Mouse (Mus musculus) mesoderm, embryonic 11.5 days (tissue): ENCODE measurements around the gene Art5.

Experiments used
- DNase-seq: peaks from one replicate; pipeline ENCODE4 v3.0.0-alpha.2; 2012; ENCODE audit warnings: low read depth, low spot score

Art5 gene

GRCm38 (mm10) chr7:102109171-102109570, at the start of gene Art5:
TSS of gene Art5 (minus strand) at chr7:102109489.
- DNase-seq, result no peak

GRCm38 (mm10) chr7:102153691-102154090, 44.4 kb upstream of the Art5 start:
- no peak for DNase-seq

- DNase-seq, result no peak
Measured at GRCm38 (mm10) chr7:102137898-102138297, 28.6 kb upstream of the Art5 start.

- peak; percentile 48 for DNase-seq
Measured at GRCm38 (mm10) chr7:102137464-102137863, 28.2 kb upstream of the Art5 start.

- no peak for DNase-seq
Measured at GRCm38 (mm10) chr7:102132395-102132794, 23.1 kb upstream of the Art5 start.

- DNase-seq, result no peak
Measured at GRCm38 (mm10) chr7:102120326-102120725, 11.0 kb upstream of the Art5 start.

- DNase-seq, result no peak
Measured at GRCm38 (mm10) chr7:102117382-102117781, 8.1 kb upstream of the Art5 start.

GRCm38 (mm10) chr7:102116579-102117331, 7.5 kb upstream of the Art5 start, which contains the start of gene Chrna10:
TSS of gene Chrna10 (minus strand) at chr7:102116828.
- DNase-seq, result no peak

GRCm38 (mm10) chr7:102113151-102113729, 4.0 kb upstream of the Art5 start:
- DNase-seq, result no peak

GRCm38 (mm10) chr7:102109746-102110145, 457 bp upstream of the Art5 start:
- no peak for DNase-seq

GRCm38 (mm10) chr7:102108206-102108605, 1.1 kb downstream of the Art5 start:
- DNase-seq, result no peak

GRCm38 (mm10) chr7:102106700-102107141, 2.6 kb downstream of the Art5 start:
- DNase-seq, result no peak

GRCm38 (mm10) chr7:102104126-102104525, 5.2 kb downstream of the Art5 start:
- no peak for DNase-seq

GRCm38 (mm10) chr7:102103555-102103954, 5.7 kb downstream of the Art5 start:
- no peak for DNase-seq

- no peak for DNase-seq
Measured at GRCm38 (mm10) chr7:102102696-102103095, 6.6 kb downstream of the Art5 start.

- no peak for DNase-seq
Measured at GRCm38 (mm10) chr7:102102241-102102640, 7.0 kb downstream of the Art5 start.

GRCm38 (mm10) chr7:102101487-102101886, 7.8 kb downstream of the Art5 start, which contains the start of gene Art1:
TSS of gene Art1 (plus strand) at chr7:102101743.
- DNase-seq, result no peak

- DNase-seq, result no peak
Measured at GRCm38 (mm10) chr7:102100868-102101267, 8.4 kb downstream of the Art5 start.

GRCm38 (mm10) chr7:102099760-102100661, 9.3 kb downstream of the Art5 start:
- DNase-seq, result peak; percentile 75

GRCm38 (mm10) chr7:102087336-102087735, 22.0 kb downstream of the Art5 start:
- DNase-seq, result no peak

- DNase-seq, result no peak
Measured at GRCm38 (mm10) chr7:102084041-102084696, 25.1 kb downstream of the Art5 start.
